Mouse (Mus musculus) activated CD4-positive, CD25-positive, alpha-beta regulatory T cell (primary cell): ENCODE results near the gene Zfp507. TPM values are rescaled to one million over a fixed set of nuclear protein-coding genes. Genes with fewer than 3 reads are reported as not detected.

Experiments
- polyA plus RNA-seq, 2 experiments: library from polyadenylated mRNA; unstranded; fragments of 100-300 nt; shearing (Covaris generic); gene quantifications; one replicate each; pipeline ENCODE4 v1.2.1; 2017

The Zfp507 gene
- 10 to 100 TPM; 13.2 to 20.5 TPM for polyA plus RNA-seq

GRCm38 (mm10) chr7:35802906-35803595 is at the start of gene Zfp507:
Gene Zfp507, minus strand, starts transcription at chr7:35803003.

GRCm38 (mm10) chr7:35754033-35754885 is 48.5 kb downstream of the Zfp507 start, which contains the start of gene Dpy19l3:
Gene Dpy19l3, minus strand, starts transcription at chr7:35754454.

Other genes with a start within 250 kb of the Zfp507 start
- 10 to 100 TPM; 54.5 to 73.9 TPM for gene Nudt19, start 246.7 kb downstream of the Zfp507 start, polyA plus RNA-seq
- gene Rgs9bp, start 217.4 kb downstream of the Zfp507 start, polyA plus RNA-seq = under 1 TPM in 1 of 2 experiments, not detected in 1; 0.17 TPM
- 10 to 100 TPM; 44.4 to 51.1 TPM for gene Ankrd27, start 216.8 kb downstream of the Zfp507 start, polyA plus RNA-seq
- 100 to 1,000 TPM in 1 of 2 experiments, 10 to 100 TPM in 1; 80.9 to 120 TPM for gene Pdcd5, start 155.5 kb downstream of the Zfp507 start, polyA plus RNA-seq
- gene Dpy19l3, start 48.5 kb downstream of the Zfp507 start, polyA plus RNA-seq = 10 to 100 TPM; 29.4 to 49.4 TPM